Mouse (Mus musculus) urinary bladder, adult 18-20 months (tissue): ENCODE results near the gene Amn.

Experiments used
- DNase-seq, 2 experiments: peaks; one replicate each; pipeline ENCODE4 v3.0.0; 2022; ENCODE audit warnings: low spot score in 2 of 2, mixed read lengths in 2 of 2

Gene Amn

DNA sequence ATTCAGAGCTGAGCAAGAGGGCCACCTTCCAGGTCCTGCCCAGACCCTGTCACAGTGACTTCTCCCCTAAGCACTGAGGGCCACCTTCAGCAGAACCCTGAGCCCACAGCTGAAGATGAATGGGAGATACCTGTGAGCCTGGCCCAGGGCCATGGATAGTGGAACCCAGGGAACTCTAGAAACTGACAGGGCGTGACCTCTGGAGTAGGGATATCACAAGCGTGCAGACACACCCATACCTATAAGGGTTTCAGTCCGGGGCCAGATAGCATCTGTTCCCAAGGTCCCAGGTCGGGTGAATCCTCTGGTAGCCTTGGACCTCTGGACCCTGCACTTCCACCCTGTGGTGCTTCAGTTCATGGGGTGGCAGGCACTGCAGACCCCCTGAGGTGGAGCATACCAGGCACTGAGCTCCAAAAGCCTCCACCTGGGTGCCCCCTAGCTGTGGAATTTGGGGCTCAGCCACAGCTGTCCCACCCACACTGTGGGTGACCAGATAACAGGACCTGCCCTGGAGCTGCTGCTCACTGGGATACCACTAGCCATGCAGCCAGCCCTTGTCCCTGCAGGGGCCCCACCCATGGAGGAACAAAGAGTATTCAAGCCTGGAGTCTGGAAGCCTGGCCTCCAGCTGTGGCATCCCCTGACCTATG, 3.1 kb upstream of the Amn start:
- DNase-seq, result no peak

- DNase-seq, result no peak
These were observed 511 bp downstream of the Amn start for GRCm38 (mm10) chr12:111271406-111271805.

GRCm38 (mm10) chr12:111271966-111272365, 1.1 kb downstream of the Amn start:
- DNase-seq, result no peak

- DNase-seq, result peak; percentile 30 to 73
These were observed 1.5 kb downstream of the Amn start for GRCm38 (mm10) chr12:111272420-111272819.

- DNase-seq, result peak in 1 of 2 experiments; percentile 22
These were observed 3.1 kb downstream of the Amn start for GRCm38 (mm10) chr12:111274006-111274405.

GRCm38 (mm10) chr12:111274447-111275149, 3.7 kb downstream of the Amn start:
- peak in 1 of 2 experiments; percentile 11 for DNase-seq

GRCm38 (mm10) chr12:111275150-111275841, 4.4 kb downstream of the Amn start:
- DNase-seq, result peak in 1 of 2 experiments; percentile 35

DNA sequence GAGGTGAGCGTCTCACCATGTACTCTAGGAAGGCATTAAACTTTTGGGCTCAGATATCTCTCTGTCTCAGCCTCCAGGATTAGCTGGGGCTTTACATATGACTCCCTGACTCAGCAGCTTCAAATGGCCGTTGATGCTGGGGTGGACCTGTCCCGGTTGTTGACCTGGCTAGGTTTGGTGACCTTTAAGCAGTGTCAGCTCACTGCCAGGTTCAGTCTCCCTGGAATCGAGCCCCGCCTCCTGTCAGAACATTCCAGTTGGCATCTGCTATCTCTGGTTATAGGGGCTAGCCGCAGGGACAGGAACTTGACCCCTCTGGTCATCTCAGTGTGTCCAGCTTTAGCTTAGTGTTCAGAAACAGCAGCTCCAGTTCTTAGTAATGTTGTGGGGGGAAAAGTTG, 5.5 kb downstream of the Amn start:
- no peak for DNase-seq

DNA sequence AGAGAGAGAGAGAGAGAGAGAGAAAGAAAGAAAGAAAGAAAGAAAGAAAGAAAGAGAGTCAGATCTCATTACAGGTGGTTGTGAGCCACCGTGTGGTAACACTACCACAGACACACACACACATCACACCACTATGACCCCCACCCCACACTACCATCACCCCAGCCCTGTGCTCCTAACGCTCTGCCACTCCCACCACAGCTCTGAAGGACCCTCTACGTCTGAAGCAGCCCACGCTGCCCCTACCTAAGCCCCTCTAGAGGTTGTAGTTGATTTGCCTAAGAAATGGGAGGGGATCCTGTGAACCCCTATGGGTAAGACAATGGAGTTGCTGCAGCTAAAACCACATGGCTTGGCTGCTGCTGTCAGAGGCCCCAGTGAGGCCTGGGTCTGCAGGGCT, 12.7 kb downstream of the Amn start:
- DNase-seq, result no peak

GRCm38 (mm10) chr12:111284532-111284931, 13.6 kb downstream of the Amn start:
- DNase-seq, result no peak

- no peak for DNase-seq
These were observed 22.1 kb downstream of the Amn start for GRCm38 (mm10) chr12:111293025-111293424.

DNA sequence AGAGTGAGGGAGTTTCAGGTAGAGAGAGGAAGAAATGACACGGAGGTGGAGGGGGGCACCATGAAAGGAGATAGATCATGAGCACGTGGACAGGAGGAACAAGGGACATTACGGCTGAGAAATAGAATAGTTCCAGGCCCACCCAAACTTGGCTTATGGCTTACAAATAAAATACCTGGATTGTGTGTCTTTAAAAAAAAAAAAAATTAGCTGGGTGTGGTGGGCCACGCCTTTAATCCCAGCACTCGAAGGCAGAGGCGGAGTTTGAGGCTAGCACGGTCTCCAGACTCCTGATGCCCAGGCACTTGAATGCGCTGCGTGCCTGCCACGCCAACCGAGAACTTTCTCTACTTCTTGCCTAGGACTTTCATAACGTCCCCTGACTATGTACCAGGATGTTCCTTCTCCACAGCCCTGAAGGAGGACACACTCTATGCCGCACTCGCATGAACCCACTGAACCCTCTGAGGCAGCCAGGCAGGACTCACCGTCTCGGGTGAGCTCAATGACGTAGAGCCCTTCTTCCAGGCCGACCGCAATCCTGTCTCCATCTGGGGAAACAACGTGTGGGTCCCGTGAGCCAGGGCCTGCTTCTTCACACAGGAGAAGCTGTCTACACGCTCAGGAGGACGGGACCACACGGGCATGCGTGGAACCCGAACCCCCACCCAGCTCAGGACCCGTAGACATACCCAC, 30.6 kb downstream of the Amn start:
- no peak for DNase-seq

DNA sequence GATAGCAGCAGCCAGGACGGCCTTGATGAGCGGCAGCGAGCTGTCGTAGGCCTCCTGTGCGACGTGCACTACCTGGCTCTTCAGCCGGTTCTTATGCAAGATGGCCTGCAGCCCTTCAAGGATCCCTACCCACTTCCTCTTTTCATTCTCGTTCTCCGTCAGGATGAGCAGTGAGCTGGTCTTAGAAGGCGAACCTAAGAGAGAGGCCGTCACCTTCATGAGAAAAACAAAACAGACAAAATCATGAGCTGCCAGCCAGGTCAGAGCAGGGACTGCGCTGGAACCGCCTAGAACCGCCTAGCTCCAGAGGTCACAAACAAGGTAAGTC, 31.1 kb downstream of the Amn start:
- no peak for DNase-seq

DNA sequence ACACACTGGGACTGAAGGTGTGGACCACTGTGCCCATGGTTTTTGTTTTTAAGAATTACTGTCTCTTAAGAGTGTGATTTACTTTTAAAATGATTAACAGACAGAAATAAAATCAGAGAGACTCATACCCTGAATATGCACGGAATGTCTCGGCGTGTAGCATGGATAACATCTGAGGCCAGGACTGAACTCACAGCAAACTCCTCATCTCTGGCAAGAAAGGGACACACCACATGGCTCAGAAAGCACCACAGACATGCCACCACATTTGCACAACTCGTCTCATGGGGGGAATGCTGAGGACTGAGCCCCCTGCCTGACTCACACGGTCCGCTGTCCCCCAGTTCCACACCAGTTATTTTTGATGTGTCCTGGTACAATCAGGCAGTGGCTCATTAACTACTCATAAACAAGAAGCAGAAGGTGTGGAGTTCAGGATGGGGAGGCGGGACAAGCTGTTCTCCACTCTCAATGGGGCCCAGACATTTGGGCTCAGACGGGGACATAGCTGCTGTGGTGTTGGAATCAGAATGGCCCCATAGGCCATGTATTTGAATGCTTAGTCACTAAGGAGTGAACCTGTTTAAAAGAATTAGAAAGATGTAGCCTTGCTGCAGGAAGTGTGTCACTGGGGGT, 32.9 kb downstream of the Amn start:
- no peak for DNase-seq

- no peak for DNase-seq
These were observed 35.9 kb downstream of the Amn start for GRCm38 (mm10) chr12:111306821-111307220.

DNA sequence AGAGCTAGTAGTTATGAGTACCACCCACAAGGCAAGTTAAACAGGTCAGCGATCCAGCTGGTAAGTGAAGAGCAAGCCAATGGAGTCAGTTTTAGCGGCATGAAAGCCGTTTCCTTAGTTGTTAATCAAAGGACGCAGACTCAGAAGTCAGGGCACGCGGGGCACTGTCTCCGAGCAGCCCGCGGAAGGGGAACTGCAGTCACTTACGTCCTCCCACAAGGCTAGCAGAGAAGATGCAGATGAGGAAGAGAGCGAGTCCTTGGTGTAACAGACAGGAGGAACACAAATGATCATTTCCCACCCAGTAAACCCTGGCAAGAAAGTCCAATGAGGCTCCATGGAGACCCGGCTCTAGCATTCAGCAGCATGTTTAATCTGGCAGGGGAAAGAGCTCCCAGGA, 38.4 kb downstream of the Amn start:
- no peak for DNase-seq

DNA sequence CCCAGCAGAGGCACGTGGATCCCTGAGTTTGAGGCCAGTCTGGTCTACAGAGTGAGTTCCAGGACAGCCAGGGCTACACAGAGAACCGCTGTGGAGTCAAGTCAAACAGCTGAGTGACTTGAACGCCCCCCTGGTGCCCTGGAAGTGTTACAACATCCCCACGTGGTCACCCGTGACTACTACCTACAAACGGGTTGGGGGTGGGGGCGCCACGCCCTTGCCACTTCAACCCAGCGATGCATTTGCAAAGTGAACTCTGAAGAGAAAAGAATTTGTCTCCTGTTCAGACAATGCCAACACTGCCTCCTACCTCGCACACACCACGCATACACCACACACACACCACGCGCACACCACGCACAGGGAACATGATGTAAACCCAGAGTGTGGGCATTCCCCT, 39.0 kb downstream of the Amn start:
- no peak for DNase-seq

GRCm38 (mm10) chr12:111311775-111312174, 40.9 kb downstream of the Amn start:
- no peak for DNase-seq

- no peak for DNase-seq
These were observed 43.4 kb downstream of the Amn start for GRCm38 (mm10) chr12:111314273-111314672.

GRCm38 (mm10) chr12:111317694-111318093, 46.8 kb downstream of the Amn start:
- no peak for DNase-seq

GRCm38 (mm10) chr12:111320549-111320948, 49.7 kb downstream of the Amn start:
- no peak for DNase-seq

DNA sequence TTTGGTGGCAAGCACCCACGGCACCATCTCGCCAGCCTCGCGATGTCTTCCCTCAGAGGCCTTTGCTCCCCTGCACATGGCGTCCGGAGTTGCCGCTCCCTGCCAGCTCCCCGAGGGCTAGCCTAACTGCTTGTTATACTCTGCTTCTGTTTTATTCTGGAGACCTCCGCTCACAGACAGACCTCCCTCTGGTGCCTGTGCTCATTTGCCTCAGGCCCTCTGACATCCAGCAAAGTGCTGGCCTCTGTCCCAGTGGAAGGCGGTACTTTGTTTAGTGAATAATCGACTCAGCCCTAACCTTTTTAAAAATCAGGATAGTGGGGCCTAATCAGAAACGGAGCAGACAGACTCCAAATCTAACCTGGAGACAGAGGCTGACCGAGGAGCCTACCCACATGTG, 50.9 kb downstream of the Amn start:
- DNase-seq, result no peak
